Mouse (Mus musculus): ENCODE results near the gene Myh10. TPM values are rescaled to one million over a fixed set of nuclear protein-coding genes. Genes with fewer than 3 reads are reported as not detected.

Gene Myh10
- total RNA-seq, 4 experiments from 2014 or later, result 21.6 to 24.0 (median 22.9) TPM

DNA sequence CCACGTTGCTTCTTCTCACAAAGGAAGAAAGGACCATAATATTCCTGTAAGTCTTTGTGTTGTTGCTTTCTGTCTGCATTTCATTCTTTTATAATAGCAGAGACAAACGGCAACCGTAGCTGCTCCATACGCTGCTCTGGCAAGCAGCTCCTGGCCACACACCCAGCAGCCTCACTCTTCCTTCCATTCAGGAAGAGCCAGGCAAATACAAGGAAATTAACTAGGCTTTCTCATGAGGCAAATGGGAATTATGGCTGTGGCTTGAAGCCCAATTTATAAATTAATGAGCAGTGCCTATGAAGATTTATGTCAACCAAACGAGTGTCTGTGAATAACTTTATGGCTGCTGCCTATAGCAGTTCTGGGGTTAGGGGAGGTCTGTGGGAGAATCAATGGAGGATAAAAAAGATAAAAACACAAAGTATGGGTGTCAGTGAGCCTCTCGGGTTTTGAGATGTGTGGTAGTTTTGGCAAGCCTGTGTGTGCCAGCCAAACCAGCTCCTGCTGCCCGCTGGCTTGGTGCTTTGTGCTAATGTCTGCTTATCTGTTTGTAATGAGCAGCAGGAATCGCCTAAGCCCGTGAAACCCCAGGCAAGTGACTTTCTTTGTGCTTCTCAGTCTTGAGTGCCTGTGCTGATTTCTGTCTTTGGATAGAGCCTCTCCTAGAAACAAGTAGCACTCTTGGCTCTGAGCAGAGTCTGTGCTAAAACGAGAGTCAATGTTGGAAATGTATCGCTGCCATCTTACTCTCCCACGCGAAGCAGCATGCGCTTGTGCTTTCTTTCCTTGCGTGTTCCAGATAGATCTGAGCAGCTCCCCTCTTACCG, 54.2 kb downstream of the Myh10 start:
- DNase-seq (ENCODE audit: low spot score), result no peak

DNA sequence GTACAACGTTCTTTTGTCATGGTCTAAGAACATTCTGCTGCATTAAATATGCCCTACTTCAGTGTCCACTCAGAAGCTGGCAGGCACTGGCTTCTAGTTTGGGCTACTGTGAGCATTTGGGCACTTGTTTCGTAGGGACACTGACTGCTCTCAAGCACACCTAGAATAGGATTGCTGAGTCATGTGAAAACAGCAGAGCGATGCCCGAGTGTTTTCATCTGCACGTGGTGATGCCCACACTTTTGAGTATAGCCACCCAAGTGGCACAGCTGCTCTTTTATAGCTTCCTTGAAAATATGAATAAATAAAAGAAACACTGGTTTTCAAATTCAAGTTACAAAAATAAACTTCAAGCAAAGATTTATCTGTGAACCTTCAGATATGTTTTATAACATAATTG, 56.8 kb downstream of the Myh10 start:
- no peak for DNase-seq (ENCODE audit: low spot score)

GRCm38 (mm10) chr11:68750206-68750605, 58.8 kb downstream of the Myh10 start:
- DNase-seq (ENCODE audit: low spot score), result no peak

GRCm38 (mm10) chr11:68750938-68751337, 59.6 kb downstream of the Myh10 start:
- DNase-seq (ENCODE audit: low spot score), result no peak

GRCm38 (mm10) chr11:68754283-68754682, 62.9 kb downstream of the Myh10 start:
- DNase-seq (ENCODE audit: low spot score), result no peak

DNA sequence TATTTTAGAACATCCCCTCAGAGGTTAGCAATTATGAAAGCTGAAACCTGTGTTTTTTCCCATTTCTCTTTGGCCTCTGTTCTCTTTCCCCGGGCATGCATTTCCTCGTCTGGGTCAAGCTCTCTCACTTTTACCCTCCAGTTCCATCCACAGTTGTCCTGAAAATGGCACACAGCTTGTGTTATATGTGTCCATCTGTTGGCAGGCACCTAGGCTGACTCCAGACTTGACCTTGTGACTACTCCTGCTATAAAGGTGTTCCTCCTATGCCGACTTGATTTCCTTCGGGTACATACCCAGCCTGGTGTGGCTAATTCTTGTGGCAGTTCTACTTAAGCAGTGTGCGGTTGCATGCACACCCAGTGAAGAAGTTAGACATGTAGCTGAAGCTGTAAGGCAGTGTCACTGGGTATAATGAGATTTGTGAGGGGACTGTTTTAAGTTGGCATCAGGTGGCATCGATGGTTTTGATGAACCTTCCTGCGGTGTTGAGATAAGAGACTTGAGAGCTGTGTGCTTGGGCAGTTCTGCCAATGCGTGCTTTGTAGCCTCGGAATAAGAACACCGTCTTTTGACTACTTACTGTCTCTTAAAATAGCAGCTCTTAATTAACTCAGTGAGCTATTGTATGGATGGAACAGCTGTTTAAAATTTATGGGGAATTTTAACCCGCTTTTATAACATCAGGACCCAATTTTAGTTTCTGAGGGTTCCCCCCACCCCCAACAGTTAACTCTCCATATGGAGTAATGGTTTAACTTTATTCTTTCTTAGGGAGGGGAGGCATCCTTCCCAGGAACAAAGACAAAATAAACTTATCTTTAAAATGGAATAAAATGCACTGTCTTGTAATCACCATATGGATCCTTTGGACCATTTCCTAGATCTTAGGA, 65.3 kb downstream of the Myh10 start:
- no peak for DNase-seq (ENCODE audit: low spot score)

- no peak for DNase-seq (ENCODE audit: low spot score)
Measured at GRCm38 (mm10) chr11:68759691-68760090, 68.3 kb downstream of the Myh10 start.

DNA sequence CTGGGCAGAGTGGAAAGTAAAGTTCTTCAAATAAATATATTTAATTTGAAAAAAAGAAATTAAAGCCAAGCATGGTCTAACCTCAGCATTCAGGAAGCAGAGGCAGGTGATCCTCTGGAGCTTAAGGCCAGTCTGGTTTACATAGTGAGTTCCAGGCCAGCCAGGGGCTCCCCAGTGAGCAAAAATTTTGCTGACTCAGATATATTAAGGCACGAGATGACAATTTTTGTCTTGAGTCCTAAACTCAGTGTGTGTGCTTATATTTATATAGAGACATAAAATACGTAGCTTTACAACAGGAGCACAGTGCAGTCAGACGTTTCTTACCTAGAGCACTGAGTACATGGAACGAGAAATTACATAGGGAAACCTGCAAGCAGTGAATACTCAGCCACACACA, 69.8 kb downstream of the Myh10 start:
- no peak for DNase-seq (ENCODE audit: low spot score)

DNA sequence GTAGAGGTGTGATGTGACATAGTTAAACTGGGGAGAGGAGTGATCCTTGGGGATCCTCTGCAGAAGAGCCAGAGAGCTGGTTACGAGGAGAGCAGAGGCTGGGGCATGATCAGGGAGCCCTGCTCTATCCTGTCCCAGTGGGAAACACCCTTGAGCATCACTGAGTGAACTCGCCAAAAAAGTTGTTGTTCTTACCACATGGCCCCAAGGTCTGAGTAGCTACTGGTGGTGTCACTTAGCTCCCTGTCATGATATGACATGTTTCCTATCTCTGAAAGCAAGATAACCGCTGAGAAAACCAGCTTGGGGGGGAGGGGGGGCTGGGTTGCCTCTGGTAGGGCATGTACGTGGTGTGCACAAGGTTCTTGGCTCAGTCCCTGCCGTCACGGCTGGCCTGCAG, 70.3 kb downstream of the Myh10 start:
- DNase-seq (ENCODE audit: low spot score), result no peak

GRCm38 (mm10) chr11:68764622-68765021, 73.3 kb downstream of the Myh10 start:
- peak; percentile 16 for DNase-seq (ENCODE audit: low spot score)

DNA sequence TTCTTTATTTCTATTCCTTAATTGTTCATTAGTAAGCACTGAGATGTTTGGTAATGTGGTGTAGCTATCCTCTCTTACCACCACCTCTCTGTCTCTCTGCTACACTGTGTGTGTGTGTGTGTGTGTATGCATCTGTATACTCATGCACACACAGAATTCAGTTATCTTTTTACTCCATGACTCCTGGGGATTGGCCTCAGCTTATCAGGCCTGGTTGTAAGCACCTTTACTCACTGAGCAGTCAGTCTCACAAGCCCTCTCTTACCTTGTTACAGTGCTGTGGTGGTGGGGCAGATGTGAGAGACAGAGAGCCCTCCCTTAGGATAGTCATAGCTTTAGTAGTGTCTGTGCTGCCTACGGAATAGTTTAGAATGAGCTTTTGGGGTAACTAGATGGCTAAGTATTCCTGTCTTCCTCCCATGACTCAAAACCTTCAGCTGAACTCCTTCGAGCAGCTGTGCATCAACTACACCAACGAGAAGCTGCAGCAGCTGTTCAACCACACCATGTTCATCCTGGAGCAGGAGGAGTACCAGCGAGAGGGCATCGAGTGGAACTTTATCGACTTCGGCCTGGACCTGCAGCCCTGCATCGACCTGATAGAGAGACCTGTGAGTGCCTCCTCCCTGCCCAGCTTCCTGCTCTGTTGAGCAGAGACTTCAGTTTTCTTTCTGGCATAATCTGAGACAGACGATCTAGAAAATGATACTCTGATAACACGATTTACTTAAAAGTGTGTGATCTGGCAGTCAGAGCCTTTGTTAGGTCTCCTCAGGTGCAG, 76.6 kb downstream of the Myh10 start:
- no peak for DNase-seq (ENCODE audit: low spot score)

DNA sequence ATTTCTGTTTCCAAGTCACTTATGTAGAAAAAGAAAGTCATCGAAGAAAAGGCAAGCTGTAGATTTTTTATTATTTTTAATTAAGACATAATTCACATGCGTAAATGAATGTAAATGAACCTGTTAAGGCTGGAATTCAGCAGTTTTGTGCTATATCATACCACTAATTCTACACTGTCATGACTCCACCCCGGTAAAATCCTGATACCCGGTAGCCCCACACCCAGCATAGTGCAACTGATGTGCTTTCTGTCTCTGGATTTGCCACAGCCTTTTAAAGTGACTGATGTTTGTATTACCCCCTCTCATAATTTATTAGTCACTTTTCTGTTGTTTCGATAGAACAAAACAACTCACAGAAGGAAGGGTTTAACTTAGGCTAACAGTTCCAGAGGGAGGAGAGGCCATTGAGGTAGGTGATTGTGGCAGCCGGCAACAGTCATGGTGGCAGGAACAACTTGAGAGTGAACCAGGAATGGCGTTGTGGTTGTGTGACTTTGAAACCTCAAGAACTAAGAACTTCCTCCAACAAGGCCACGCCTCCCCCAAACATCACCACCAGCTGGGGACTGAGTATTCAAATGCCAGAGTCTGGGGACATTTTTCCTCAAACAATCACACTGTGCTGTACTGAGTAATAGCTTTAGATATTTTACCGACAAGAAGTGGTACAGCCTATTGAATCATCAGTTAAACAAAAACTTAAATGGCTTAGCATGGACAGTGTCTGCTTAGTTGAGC, 78.6 kb downstream of the Myh10 start:
- no peak for DNase-seq (ENCODE audit: low spot score)

GRCm38 (mm10) chr11:68776147-68776655, 84.8 kb downstream of the Myh10 start:
- DNase-seq (ENCODE audit: low spot score), result no peak

DNA sequence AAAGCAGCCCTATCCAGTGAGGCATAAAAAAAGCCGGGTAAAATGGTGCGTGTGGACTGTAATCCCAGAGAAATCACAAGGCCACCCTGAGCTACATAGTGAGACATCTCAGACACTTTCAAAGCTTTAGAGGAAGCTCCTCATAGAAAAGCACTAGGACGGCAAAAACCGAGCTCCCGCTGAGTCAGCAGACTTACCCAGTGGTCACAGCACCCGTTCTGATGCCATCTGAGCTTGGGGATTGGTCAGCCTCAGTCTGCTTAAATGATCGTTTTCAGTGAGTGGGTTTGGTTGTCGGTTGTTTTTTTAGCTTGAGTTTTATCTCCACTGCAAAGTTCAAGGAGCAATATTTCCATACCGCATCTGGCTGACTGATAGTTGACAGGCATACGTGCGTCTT, 86.6 kb downstream of the Myh10 start:
- DNase-seq (ENCODE audit: low spot score), result no peak

GRCm38 (mm10) chr11:68778855-68779254, 87.5 kb downstream of the Myh10 start:
- no peak for DNase-seq (ENCODE audit: low spot score)

DNA sequence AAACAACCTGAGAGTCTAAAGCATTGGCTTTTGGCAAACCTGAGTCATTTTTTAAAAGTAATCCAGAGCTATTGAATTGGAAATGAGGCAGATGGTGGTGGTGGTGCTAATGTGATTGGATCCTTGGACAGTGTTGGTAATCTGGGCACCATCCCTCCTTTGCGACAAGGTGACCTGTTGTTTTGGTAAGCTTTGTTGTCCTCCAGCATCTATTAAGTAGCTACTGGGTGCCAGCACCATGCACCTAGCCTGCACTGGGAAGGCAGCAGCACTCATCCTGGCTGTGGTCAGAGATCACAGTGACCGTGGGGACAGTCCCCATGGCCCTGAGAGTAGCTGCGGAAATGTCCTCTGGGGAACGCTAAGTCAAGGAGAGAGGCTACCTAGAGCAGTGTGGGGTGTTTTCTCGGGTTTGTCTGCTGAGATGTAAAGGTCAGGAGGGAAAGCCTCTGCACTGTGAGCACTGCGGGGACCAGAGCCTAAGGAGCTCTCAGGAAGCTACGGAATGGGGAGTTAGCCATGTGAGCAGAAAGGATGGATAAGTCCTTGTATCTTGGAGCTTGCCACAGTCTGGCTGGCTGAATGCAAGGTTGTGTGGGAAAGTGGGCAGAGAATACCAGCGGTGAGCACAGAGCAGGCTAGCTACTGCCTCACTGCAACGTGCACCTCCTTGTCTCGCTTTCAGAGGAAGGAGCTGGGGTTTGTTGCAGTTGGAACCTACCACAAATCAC, 88.5 kb downstream of the Myh10 start:
- DNase-seq (ENCODE audit: low spot score), result no peak

DNA sequence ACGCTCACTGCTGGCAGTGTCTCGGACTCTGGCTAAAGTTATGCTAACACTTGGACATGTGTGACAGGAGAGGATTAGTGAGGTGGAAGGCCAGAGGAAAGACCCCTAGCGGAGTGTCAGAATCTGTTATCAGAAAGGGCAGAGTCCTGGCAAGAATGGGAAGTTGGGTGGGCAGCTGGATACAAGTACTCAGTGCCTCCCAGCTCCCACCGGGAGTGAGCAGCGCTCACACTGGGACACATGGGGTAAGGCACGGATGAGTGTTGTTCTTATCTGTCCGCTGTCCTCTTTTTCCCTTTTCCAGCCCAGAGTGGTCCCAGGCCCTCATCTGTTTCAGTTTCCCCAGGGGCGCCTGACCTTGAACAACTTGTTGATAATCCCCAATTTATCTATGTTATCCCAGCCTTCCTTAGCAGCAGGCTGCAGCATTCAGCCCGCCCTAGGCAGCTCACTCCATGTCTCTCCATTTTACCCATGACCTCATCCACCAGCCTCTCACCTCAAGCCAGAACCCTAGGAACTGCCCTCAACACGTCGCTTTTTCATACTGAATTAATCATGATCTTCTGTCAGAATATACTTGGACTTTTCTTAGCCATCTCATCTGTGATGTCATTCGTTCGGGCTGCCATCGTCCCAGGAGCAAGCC, 89.2 kb downstream of the Myh10 start:
- DNase-seq (ENCODE audit: low spot score), result peak; percentile 29

GRCm38 (mm10) chr11:68782336-68782735, 91.0 kb downstream of the Myh10 start:
- DNase-seq (ENCODE audit: low spot score), result no peak

DNA sequence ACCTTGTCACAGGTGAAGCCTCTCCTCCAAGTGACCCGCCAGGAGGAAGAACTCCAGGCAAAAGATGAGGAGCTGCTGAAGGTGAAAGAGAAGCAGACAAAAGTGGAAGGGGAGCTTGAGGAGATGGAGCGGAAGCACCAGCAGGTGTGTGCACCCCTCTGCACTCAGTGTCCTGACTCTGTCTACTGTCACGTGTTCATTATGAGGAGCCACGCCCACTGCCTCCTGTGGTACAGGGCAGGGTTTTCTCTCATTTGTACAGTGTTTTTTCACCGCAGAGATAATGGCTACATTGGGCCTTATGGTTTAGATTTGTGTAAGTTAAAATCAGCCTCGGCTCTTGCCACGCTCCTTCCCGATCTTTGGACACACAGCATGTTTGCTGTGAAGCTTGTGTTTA, 94.5 kb downstream of the Myh10 start:
- DNase-seq (ENCODE audit: low spot score), result no peak

- DNase-seq (ENCODE audit: low spot score), result no peak
Measured at GRCm38 (mm10) chr11:68787222-68787621, 95.9 kb downstream of the Myh10 start.

Data from heart, adult 8-10 months (tissue).